Mouse (Mus musculus): ENCODE data around the gene Slc22a26.
"Not testable (repeated sequence)": the region's sequence is repeated elsewhere in the genome, so short reads cannot be mapped to it uniquely, and the experiment has no call there.

Gene Slc22a26

DNA sequence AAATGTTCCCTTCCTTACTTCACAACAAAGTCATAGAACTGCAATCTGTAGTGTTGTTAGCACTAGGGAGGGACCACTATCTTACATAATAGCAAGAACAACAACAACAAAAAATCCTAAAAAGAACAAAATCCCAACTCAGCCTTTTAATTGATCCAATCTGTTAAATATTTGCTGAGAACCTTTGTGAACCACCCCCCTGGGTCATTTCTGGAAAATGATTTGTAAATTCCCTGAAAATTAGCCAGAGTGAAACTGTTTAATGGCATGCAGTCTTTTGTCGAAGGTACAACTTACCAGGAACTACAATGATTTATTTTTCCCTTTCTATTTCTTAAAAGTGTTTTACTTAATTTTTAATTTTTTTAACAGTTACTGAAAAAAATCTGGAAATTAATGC, at the start of gene Slc22a26:
Slc22a26 (minus strand) TSS at position 97 of the 400 bp plus-strand sequence.
- DNase-seq (ENCODE audit: low read depth, low spot score) = no peak

DNA sequence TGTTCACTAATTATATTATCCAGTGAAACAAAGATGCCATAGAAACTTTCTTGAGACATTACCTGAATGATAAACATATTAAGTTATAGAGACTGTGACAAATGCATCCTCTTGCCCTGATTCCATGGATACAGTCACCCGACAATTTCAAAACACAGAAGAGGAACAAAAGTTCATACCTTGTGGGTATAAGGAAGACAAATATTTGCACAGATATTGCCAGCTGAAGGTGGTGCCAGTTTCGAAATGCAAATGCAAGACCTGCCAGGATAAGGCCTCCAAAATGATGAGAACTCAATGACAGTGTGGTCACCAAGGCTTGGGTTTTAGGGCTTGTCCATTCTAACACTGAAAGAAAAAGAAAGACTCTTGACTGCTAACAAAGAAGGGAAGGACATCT, 27.4 kb upstream of the Slc22a26 start:
- no peak for DNase-seq (ENCODE audit: low read depth, low spot score)

DNA sequence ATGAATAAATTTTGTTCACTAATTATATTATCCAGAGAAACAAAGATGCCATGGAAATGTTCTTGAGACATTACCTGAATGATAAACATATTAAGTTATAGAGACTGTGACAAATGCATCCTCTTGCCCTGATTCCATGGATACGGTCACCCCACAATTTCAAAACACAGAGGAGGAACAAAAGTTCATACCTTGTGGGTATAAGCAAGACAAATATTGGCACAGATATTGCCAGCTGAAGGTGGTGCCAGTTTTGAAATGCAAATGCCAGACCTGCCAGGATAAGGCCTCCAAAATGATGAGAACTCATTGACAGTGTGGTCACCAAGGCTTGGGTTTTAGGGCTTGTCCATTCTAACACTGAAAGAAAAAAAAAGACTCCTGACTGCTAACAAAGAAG, 11.9 kb downstream of the Slc22a26 start:
- DNase-seq (ENCODE audit: low read depth, low spot score) = no peak

DNA sequence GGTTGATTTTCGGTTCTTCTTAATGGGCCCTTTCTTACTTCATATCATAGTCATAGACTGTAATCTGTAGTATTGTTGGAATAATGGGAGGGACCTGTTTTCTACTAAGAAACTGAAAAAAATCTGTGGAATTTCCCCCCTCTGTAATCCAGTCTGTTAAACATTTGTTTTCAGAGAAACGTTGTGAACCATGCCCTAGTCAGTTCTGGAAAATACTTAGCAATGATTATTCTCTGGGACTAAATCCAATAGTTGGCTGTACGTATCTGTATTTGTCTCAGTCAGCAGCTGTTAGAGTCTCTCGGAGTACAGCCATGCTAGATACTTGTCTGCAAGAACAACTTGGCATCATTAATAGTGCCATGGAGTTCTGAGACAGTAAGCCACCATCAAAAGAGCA, 27.2 kb downstream of the Slc22a26 start:
- no peak for DNase-seq (ENCODE audit: low read depth, low spot score)

DNA sequence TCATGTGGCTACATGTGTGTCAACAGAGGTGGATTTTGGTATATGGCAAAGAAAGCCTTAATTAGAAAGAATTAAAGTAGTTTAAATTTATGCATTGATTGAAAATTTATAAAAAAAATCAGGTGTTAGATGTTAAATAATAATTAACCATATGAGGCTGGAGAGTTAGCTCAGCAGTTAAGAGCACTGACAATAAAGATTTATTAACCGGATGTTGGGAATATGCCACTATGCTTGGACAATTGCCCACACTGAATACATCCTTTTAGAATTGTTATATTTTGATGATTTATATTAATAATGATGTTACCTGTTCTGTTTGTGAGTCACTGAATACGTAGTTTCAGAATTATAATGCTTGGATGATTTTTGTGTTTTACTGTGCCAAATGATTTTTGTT, 36.3 kb downstream of the Slc22a26 start:
- DNase-seq (ENCODE audit: low read depth, low spot score) = no peak

DNA sequence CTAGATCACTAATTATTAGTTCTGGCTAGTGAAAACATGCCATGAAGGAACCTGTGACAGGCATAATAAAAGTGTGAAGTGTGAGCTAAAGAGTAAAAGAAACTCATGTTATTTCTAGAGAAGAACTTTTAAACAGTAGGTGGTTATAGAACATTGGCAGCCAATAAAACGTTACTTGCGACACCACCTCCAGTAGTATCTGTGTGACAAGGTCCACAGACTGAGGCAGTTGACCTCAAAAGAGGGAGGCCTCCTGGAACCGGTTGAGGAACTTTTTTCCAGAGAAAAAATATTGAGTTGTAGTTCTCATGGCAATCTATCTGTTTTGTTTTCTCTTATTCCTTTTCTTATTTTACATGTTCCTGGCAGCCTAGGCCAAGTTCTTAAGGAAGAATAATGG, 36.9 kb downstream of the Slc22a26 start:
- no peak for DNase-seq (ENCODE audit: low read depth, low spot score)

DNA sequence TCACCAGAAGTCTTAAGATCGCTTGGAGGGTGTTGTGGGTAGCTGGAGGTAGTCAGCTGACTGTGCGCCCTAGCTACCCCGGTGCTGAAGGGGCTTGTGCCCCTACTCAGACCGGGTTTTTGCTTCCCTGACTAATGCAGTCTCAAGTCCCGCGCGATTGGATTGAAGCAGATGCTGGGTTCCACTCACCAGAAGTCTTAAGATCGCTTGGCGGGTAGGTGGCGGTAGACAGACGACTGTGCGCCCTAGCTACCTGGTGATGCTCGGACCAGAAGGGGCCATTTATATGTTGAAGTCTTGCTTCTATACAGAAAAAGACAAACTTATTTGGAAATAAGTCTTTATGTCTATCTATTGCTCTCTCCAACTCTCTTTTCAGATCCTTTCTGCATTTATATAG, 49.1 kb downstream of the Slc22a26 start:
- not testable (repeated sequence) for DNase-seq (ENCODE audit: low read depth, low spot score)

Data from forelimb bud, embryonic 11.5 days (tissue).